Mouse (Mus musculus) adrenal gland, postnatal 14 days (tissue): Measurements from ENCODE around the gene Nr2f2. TPM values are rescaled to one million over a fixed set of nuclear protein-coding genes. Genes with fewer than 3 reads are reported as not detected.

Experiments
- DNase-seq: peaks from one replicate; pipeline ENCODE4 v3.0.0; 2021; ENCODE audit warnings: mixed read lengths
- total RNA-seq: library from RNA; stranded (reverse); gene quantifications from 2 replicates; pipeline ENCODE4 v1.2.3, GENCODE M21; 2021

Nr2f2 gene
- total RNA-seq, 1 experiment from 2014 or later = 91.5 TPM

- DNase-seq = peak; percentile 80
These were observed 15.6 kb downstream of the Nr2f2 start for GRCm38 (mm10) chr7:70350781-70351551.

GRCm38 (mm10) chr7:70349981-70350670, 16.4 kb downstream of the Nr2f2 start:
- DNase-seq = no peak

- no peak for DNase-seq
These were observed 17.4 kb downstream of the Nr2f2 start for GRCm38 (mm10) chr7:70348977-70349615.

GRCm38 (mm10) chr7:70348064-70348976, 18.2 kb downstream of the Nr2f2 start:
- no peak for DNase-seq

GRCm38 (mm10) chr7:70347618-70347958, 18.9 kb downstream of the Nr2f2 start:
- DNase-seq = no peak

- no peak for DNase-seq
These were observed 19.5 kb downstream of the Nr2f2 start for GRCm38 (mm10) chr7:70346951-70347617.

GRCm38 (mm10) chr7:70346010-70346536, 20.5 kb downstream of the Nr2f2 start:
- DNase-seq = peak; percentile 94

GRCm38 (mm10) chr7:70343426-70343825, 23.1 kb downstream of the Nr2f2 start:
- DNase-seq = no peak

- no peak for DNase-seq
These were observed 23.8 kb downstream of the Nr2f2 start for GRCm38 (mm10) chr7:70342771-70343170.

- no peak for DNase-seq
These were observed 24.5 kb downstream of the Nr2f2 start for GRCm38 (mm10) chr7:70342076-70342475.

- DNase-seq = no peak
These were observed 26.4 kb downstream of the Nr2f2 start for GRCm38 (mm10) chr7:70339998-70340630.

GRCm38 (mm10) chr7:70338265-70338640, 28.3 kb downstream of the Nr2f2 start:
- DNase-seq = no peak

GRCm38 (mm10) chr7:70337581-70338264, 28.8 kb downstream of the Nr2f2 start:
- DNase-seq = no peak

GRCm38 (mm10) chr7:70336571-70337240, 29.8 kb downstream of the Nr2f2 start:
- DNase-seq = no peak

GRCm38 (mm10) chr7:70336126-70336525, 30.4 kb downstream of the Nr2f2 start:
- no peak for DNase-seq

- DNase-seq = no peak
These were observed 31.1 kb downstream of the Nr2f2 start for GRCm38 (mm10) chr7:70335411-70335810.

GRCm38 (mm10) chr7:70334836-70335235, 31.7 kb downstream of the Nr2f2 start:
- peak; percentile 87 for DNase-seq

- no peak for DNase-seq
These were observed 32.7 kb downstream of the Nr2f2 start for GRCm38 (mm10) chr7:70333851-70334250.

- DNase-seq = no peak
These were observed 33.4 kb downstream of the Nr2f2 start for GRCm38 (mm10) chr7:70332926-70333664.
